Mouse (Mus musculus) lung, postnatal 4 days (tissue): Measurements from ENCODE around the gene Kif3c.
A peak's percentile ranks its signal among the peaks of the same experiment; 100 is the strongest.

Experiments used
- DNase-seq, 2 experiments: peaks; one replicate each; pipeline ENCODE4 v3.0.0; 2021

Gene Kif3c

DNA sequence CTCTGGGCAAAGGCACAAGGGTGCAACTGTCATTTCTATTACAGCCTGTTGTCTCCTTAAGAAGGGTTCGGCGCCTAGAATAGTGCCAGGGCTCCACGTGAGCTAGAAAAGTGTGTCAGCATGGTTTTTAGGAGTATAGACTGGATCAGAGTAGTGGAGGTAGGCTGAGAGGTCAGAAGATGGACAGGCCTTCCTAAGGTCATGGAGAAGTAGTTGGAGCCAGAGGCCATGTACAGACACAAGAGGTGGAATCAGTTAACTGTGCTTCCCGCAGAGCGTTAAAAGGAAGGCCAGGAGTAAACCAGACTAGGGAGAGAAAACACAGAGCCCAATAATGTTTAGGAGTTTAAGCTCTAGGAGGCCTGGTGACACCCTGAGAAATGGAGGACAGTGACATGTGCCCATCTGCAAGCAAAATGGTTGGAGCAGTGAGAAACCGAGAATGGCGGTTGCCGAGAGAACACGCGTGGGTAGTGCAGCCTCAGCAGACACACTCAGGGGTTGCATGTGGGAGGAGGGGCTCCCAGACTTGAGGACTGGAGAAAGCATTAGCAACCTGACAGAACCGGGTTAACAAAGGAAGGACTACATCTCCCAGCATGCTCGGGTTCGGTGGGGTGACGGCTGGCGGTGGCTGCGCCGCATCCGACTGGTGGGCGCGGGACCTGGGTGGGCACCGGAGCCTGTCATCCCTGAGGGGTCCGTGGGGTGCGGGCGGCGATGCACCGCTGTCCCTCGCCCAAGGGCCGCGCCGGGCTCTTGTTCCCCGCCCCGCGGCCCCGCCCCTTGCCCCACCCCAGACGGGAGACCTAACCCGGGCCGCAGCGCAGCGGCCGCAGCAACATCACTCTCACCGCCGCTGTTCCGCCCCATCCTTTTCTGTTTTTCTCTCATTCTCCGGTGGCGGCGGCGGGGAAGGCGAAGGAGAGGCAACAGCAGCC is at the start of gene Kif3c:
Gene Kif3c (plus strand): TSS at position 625 of the 941 bp plus-strand sequence.
- peak; percentile 75 to 80 for DNase-seq

DNA sequence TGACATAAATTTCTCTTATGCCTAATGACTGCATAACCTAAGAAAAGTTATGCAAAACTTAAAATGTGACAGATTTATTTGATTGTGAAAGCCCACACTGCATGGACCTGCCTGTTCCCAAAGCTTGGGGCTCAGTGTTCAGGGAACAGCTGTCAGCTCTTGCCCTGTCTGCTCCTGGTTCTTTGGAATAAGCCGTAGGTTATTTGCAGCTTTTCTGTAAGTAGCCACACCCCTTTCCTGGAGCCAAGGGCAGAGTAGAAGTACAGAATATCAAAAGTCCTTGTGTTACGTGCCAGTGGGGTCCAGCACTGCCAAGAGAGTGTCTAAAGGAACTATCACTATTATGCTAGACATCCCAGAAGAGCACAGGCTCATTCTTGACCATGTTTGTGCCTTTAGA is 48.8 kb upstream of the Kif3c start:
- DNase-seq, result no peak

DNA sequence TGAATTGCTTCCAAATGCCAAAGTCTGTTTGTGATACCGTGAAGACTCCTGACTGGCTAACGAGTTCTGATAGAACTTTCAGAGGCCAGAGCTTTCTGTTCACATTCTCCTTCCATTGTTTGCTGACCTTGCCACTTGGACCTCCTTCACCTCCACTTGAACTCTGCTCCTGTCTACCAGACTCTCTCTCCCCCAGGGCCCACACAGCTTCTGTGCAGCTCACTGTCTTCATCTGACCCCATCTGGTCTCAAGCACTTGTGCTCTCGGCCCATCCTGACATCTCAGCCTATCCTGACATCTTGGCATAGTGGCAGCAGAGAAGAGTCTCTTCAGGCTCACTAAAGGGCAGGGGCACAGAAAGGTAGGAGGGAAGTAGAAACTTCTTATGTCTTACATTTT is 48.0 kb upstream of the Kif3c start:
- DNase-seq, result no peak

DNA sequence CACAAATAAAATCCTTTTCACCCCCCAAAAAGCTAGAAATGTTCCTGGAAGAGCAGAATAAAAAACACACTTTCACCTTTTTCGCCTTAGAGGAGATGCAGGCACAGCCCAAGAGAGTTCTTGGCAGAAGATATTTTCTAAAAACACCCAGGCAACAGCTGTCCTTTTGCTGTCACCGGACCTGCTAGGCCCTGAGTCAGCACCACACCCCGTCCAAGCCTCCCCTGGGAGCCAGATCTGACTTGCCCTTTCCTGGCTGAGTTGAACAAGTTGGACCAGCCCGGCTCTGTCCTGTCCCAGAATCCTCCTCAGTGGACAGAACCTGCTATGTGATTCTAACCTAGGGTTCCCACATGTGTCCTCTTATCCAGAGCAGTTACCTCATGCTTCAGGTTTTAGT is 45.6 kb upstream of the Kif3c start:
- peak in 1 of 2 experiments; percentile 28 for DNase-seq

DNA sequence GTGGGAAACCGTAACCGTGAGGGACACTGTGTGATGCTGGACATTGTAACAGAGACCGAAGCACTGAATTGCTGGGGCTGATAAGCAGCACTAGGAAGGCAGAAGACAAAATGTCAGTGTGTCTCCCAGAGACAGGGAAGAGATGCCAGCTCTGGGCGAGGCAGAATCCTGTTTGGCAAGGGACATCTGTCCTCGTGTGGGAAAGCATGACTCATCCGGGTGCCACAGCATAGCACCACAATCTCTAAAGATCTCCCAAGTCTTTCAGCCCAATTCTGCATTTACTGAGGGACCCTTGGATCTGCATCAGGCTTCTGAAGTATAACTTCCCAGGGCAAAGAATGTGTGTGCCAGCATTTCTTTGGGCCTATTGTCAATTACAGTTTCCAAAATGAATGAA is 41.7 kb upstream of the Kif3c start:
- DNase-seq, result no peak

DNA sequence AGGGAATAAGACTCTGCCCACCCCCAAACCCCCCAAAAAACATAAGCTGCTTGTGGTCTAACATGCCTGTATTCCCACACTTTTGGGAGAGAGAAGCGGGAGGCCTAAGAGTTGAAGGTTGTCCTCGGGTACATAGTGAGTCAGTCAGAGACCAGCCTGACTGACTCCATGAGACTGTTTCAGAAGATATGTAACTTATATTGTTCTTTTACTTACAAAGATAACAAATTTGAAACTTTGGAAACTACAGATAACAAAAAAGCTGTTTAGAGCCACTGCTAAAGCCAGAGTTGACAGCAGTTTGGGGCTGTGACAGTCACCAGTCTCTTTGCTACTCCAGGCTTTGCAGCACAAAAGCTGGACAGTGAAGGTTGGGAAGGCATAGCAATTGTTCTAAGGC is 39.7 kb upstream of the Kif3c start:
- DNase-seq, result no peak

DNA sequence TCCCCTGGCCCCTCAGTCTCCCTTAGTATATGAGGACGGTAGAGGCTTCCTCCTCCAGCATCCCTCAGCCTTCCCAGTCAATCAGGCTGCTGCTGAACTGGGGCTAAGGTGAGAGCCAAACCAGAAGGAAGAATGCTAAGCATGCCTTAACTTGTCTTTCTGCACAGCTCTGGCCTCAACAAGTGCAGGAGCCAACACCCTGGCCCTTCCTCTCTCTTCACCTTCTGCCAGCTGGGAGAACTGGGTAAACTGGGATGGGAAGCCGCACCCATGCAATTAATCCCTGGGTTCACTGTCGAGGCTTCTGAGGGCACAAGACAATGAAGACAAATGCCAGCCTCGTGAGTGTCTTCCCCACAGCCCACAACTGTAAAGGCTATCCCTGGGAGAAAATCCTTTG is 35.3 kb upstream of the Kif3c start:
- no peak for DNase-seq

DNA sequence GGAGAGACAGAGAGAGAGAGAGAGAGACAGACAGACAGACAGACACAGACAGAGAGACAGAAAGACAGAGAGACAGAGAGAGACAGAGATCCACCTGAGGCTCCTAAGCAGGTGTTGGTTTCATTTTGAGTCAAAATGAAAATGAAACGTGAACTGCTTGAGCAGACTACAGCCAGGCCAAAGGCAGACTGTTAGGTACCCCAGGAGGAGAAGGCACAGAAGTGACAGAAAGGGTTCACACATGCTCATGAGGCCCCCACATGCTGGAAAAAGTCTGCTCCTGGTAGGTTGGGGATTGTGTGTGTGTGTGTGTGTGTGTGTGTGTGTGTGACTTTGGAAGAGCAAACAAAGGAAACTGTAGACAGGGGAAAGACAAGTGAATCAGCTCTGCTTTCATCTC is 26.0 kb upstream of the Kif3c start:
- DNase-seq, result no peak

DNA sequence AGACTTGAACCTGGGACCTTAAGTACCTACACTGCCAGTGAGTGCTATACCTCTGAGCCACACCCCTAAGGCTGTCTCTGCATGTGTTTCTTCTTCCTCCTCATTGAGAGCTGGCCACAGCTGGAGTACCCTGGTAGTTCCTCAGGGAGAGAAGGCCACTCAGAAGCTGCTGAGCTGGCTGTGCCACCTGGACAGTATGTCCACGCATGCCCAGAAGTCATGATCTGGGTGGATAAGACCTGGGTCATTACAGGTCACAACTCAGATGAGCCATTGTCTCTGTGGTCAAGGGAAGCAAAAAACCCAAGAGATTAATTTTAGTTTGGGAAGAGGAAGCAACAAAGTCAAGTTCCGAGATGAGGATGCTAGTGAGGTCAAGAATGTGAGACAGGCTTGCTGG is 20.8 kb upstream of the Kif3c start:
- no peak for DNase-seq

DNA sequence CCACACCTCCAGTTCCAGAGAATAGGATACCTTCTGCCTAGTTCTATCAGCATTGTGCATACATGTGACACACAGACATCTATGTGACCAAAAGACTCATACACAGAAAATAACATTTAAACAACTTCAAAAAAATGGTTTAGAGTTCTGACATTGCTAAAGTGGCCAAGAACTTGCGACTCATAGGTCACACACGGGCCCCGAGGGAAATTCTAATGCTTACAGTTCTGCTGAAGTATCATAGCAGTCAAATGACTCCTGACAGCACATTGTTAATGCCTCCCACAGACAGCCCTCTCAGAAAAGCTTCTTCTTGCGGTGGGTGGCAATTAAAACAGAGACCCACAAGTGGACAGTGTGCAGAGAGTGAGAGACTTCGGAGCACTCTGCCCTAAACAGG is 19.9 kb upstream of the Kif3c start:
- no peak for DNase-seq

DNA sequence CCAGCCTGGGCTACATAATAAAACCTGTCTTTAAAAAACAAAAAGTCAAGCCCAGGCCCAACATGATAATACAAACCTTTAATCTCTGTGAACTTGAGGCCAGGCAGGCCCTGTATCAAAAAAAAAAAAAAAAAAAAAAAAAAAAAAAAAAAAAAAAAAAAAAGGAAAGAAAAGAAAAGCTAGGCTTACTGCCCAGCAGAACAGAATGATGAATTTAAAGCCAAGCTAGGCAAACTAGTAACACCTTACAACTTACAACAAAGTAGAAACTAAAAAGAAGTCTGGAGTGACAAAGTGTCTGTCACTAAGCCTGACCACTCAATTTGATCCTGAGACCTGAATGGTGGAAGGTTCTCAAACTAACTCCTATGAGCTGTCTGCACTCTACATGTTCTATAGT is 17.2 kb upstream of the Kif3c start:
- DNase-seq, result no peak

DNA sequence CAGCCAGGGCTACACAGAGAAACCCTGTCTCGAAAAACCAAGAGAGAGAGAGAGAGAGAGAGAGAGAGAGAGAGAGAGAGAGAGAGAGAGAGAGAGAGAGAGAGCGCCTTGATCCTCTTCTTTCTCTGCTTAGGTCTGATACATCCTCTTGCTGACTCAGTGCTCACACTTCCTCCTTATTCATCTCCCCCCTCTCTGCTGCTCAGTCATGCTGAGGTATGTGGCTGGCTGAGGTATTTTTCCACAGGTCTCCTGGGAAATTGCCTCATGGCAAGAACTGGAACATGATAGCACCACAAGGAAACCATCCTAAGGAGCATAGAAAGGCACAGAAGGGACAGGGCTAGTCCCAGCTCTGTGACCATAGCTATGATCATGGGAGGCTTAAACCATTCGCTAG is 15.5 kb upstream of the Kif3c start:
- DNase-seq, result no peak

DNA sequence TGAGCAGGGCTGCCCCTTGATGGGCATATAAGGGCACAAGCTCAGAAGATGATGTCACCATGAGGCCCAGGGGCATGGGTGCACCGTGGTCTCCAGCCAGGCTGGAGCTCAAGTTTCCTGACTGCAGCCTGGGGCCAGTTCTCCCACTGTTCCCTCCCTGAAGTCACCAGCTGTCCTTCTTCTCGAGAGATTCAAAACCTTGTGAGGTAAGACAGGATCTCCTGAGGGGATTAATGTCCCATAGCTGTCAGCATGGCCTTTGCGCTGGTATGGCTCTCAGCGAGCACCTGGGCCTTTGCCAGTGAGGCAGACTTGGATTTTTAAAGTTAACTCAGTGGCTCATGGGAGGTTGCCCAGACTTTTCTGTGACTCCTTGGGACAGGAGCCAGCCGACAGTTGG is 14.8 kb upstream of the Kif3c start:
- DNase-seq, result no peak

DNA sequence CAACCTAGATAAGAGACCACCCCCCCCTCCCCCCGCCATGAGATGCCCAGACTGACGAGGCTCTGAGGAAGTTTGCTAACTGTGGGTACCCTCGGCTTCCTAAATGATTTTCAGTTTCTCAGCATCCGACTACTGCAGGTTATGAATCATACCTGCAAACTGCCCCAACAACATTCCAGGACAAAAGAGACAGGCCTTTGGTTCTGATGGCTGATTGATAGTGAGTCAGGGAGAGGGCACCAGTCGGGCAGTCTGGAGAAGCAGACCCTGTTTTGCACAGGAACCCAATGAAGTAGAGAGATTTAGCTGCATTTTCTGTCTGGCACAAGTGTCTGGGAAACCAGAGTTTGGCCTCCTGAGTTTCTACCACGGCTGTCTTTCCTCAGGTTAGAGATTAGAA is 12.7 kb upstream of the Kif3c start:
- DNase-seq, result no peak

DNA sequence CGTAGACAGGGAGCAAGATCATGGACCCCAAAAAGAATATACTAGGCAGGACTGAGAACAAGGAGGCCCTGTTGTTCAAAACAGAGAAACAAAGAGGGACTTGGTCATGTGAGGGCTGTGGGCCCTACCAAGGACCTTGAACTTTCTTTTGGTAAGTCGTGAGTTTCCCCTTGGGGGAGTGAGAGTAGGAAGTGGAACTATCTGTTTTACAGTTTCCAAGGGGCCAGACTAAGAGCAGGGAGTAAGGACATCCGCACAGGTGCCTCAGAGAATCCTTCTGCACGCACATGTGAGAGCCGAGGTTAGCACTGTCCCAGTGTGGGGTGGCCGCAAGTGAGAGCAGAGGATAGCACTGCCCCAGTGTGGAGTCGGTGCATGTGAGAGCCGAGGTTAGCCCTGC is 9.9 kb upstream of the Kif3c start:
- DNase-seq, result no peak

DNA sequence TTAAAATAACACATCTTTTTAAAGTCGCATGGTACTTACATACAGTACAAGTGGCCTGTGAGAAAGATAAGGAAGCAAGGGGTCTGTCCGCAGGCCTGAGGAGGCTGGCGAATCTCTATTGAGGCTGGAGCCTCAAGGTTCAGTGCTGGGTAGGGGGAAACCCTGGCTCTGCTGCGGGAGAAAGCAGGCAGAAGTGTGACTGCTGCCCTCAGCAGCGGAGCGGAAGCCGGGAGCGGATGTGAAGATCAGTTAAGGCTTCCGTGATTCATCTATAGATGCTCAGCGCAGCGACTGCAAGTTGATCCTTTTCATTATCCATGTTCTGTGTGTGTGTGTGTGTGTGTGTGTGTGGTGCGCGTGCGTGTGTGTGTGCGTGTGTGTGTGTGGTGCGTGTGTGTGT is 8.1 kb upstream of the Kif3c start:
- DNase-seq, result peak in 1 of 2 experiments; percentile 25

DNA sequence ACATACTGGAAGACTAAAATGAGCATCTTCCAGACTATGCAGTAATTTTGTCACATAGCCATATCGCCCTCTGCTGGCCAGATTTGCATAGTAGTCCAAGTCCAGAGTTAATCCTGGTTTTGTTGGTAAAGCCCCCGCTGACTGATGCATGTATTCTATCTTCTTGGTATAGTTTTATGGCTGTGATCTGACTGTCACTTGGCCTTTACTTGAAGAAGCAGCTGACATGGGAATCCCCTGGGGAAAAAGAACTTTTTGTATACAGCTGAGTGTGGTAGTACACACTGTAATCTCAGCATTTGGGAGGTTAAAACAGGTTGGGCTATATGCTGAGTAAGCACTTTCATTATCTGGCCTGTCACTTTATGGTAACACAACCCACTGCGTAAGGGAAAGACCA is 5.6 kb upstream of the Kif3c start:
- peak; percentile 35 to 81 for DNase-seq

DNA sequence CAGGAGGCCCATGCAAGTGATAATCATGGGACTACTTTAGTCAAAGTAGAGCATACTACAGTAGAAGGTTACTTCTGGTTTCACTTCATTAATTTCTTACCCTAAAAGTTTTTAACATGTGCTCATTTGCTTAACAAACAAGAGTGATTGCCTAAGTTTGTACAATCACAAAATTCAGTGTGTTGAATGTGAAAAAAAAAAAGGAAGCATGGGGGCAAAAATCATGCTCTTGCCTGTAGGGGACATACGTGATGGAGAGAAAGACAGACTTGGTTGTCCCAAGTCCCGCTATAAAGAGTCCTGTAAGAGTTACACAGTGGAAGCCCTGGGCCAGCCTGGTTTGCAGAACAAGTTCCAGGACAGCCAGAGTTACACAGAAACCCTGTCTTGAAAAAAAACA is 4.9 kb upstream of the Kif3c start:
- DNase-seq, result no peak

DNA sequence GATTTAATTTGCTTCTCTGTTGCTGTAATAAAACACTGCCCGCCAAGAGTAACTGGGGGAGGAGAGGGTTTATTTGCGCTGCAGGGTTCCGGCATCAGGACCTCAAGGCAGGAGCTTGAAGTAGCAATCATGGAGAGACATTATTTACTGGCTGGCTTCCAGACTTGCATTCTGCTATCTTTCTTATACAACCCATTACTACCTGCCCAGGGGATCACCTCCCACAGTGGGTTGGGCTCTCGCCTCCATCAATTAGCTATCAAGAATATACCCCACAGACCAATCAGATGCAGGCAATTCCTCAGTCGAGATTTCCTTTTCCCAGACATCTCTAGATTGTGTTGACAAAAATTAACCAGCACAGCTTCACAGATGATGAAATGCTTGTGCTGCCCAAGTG is 856 bp upstream of the Kif3c start:
- DNase-seq, result no peak

DNA sequence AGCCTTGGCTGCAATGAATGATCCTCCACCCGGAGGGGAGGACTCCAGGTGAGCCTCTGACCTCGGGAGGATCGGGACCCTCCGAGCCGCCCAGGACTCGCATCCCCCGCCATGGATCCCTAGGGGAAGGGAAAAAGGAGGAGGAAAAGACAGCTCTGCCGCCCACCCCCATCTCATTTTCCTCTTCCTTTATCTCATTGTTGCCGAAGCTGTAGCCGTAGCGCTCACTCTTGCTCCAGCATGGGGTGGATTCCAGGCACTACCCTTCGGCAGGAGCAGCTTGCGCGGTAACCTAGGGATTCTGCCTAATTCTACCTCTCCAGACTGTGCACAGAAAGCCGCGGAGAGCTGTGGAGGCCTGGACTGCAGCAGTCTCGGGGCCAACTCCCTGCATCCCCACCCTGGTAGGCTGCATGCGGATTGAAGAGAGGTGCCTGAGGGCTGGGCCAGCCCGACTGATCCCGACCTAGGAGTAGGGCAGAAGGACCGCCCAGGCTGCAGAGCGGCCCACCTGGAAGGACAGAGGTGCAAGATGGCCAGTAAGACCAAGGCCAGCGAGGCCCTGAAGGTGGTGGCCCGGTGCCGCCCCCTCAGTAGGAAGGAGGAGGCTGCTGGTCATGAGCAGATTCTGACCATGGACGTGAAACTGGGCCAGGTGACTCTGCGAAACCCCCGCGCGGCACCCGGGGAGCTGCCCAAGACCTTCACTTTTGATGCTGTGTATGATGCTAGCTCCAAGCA is 687 bp downstream of the Kif3c start:
- peak; percentile 14 to 35 for DNase-seq

DNA sequence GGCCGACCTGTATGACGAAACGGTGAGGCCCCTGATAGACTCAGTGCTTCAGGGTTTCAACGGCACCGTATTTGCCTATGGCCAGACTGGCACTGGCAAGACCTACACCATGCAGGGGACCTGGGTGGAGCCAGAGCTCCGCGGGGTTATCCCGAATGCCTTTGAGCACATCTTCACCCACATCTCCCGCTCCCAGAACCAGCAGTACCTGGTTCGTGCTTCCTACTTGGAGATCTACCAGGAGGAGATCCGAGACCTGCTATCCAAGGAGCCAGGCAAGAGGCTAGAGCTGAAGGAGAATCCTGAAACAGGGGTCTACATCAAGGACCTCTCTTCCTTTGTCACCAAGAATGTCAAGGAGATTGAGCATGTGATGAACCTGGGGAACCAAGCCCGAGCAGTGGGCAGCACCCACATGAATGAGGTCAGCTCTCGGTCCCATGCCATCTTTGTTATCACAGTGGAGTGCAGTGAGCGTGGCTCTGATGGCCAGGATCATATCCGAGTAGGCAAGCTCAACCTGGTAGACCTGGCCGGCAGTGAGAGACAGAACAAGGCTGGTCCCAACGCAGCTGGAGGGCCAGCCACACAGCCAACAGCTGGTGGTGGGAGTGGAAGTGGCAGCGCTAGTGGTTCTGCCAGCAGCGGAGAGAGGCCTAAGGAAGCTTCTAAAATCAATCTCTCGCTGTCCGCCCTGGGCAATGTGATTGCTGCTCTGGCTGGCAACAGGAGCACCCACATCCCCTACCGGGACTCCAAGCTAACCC is 1.4 kb downstream of the Kif3c start:
- DNase-seq, result no peak

DNA sequence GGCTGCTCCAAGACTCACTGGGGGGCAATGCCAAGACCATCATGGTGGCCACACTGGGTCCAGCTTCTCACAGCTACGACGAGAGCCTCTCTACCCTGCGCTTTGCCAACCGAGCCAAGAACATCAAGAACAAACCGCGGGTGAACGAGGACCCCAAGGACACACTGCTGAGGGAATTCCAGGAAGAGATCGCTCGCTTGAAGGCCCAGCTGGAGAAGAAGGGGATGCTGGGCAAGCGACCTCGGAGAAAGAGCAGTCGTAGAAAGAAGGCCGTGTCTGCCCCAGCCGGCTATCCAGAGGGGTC is 2.0 kb downstream of the Kif3c start:
- no peak for DNase-seq

DNA sequence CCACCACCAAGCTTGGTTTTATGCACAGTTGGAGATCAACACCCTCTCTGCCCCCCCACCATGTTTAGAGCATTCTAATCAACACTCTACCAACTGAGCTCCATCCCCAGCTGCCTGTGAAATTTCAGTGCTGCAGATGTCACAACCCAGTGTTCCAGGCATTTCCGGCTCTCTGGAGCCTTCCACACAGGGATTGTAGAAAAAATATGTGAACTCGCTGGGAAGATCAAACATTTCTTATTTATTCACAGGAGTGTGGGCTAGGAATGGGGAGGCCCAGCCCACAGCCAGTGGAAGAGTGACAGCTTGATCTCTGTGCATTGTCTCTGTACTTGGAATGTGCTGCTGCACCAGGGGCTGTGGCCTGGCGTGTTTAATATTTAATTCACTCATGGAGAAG is 3.8 kb downstream of the Kif3c start:
- DNase-seq, result peak in 1 of 2 experiments; percentile 31
